Mouse (Mus musculus): ENCODE measurements around the gene Luzp1. TPM values are rescaled to one million over a fixed set of nuclear protein-coding genes. Genes with fewer than 3 reads are reported as not detected.

Luzp1 gene
- total and polyA plus RNA-seq, 3 experiments: 7.5 to 13.4 TPM; not detected in 1

GRCm38 (mm10) chr4:136452286-136452685 lies 17.3 kb upstream of the Luzp1 start:
- H3K4me3 ChIP-seq (ENCODE audit: control insufficient read depth in 1 of 2, insufficient read depth in 1 of 2, low read depth in 2 of 2, low read length in 2 of 2): no peak overlapping the region
- H3K27me3 ChIP-seq (ENCODE audit: control insufficient read depth in 1 of 2, insufficient read depth in 2 of 2, low read length in 2 of 2): no peaks in the 10 kb centered on the region
- TF ChIP-seq MAFK (IDR thresholded peaks at IDR 0.05; ENCODE audit: borderline replicate concordance, low read depth, low read length) (no peak), NRF1 (IDR thresholded peaks at IDR 0.05; ENCODE audit: insufficient read depth, low read depth, low read length, poor library complexity, severe bottlenecking) (no peak), CHD2 (IDR thresholded peaks at IDR 0.05; ENCODE audit: low read length) (no peak), KAT2A (conservative IDR thresholded peaks at IDR 0.05; ENCODE audit: low read depth, low read length) (no peak), GATA1 (IDR thresholded peaks at IDR 0.05; ENCODE audit: low read depth, low read length) (no peak), RAD21 (IDR thresholded peaks at IDR 0.05; ENCODE audit: low read depth, low read length) (no peak), ZMIZ1 (IDR thresholded peaks at IDR 0.05; ENCODE audit: low read depth, low read length) (no peak), ZKSCAN1 (IDR thresholded peaks at IDR 0.05; ENCODE audit: low read depth, low read length) (no peak), CTCF (IDR thresholded peaks at IDR 0.05 in 2 of 3, conservative IDR thresholded peaks at IDR 0.05 in 1 of 3; ENCODE audit: control insufficient read depth in 1 of 3, insufficient read depth in 1 of 3, low read depth in 2 of 3, low read length in 3 of 3, poor library complexity in 1 of 3, severe bottlenecking in 1 of 3) (no peak), SIN3A (IDR thresholded peaks at IDR 0.05; ENCODE audit: low read length) (no peak), ZNF384 (IDR thresholded peaks at IDR 0.05; ENCODE audit: low read depth, low read length) (no peak), MXI1 (IDR thresholded peaks at IDR 0.05; ENCODE audit: low read depth, low read length) (no peak), MEF2A (IDR thresholded peaks at IDR 0.05; ENCODE audit: extremely low read depth, insufficient replicate concordance, low read depth, low read length, poor library complexity, severe bottlenecking) (no peak), POLR2A (IDR thresholded peaks at IDR 0.05; ENCODE audit: control insufficient read depth in 1 of 2, insufficient read depth in 1 of 2, low read depth in 1 of 2, low read length in 2 of 2, poor library complexity in 1 of 2) (no peak), TCF12 (IDR thresholded peaks at IDR 0.05; ENCODE audit: low read depth, low read length) (no peak), CHD1 (IDR thresholded peaks at IDR 0.05; ENCODE audit: low read depth, low read length) (no peak), ETS1 (IDR thresholded peaks at IDR 0.05; ENCODE audit: low read depth, low read length) (no peak), GABPA (IDR thresholded peaks at IDR 0.05; ENCODE audit: low read depth, low read length) (no peak), BHLHE40 (IDR thresholded peaks at IDR 0.05; ENCODE audit: borderline replicate concordance, low read depth, low read length) (no peak), ZC3H11A (IDR thresholded peaks at IDR 0.05; ENCODE audit: low read depth, low read length) (no peak)
- H3K4me1 ChIP-seq (ENCODE audit: control insufficient read depth in 1 of 2, insufficient read depth in 2 of 2, low read length in 2 of 2): peaks cover 0 to 9% of the 10 kb centered on the region in 2 experiments; a peak in 2 of 4 replicates
- no peak overlapping the region for H3K27ac ChIP-seq (ENCODE audit: control insufficient read depth, low read depth, low read length)
- no peaks in the 10 kb centered on the region for H3K79me2 ChIP-seq (ENCODE audit: control insufficient read depth, insufficient read depth, low read length, poor library complexity)
- H3K9ac ChIP-seq (ENCODE audit: control insufficient read depth, low read depth, low read length, poor library complexity, severe bottlenecking): no peak overlapping the region
- DNase-seq (ENCODE audit: low read depth, low spot score): no peak
- no peaks in the 10 kb centered on the region for H3K9me3 ChIP-seq (replicated peaks; ENCODE audit: insufficient read depth, low read length)
- H3K36me3 ChIP-seq (ENCODE audit: control insufficient read depth in 1 of 2, insufficient read depth in 2 of 2, low read length in 2 of 2): peaks cover 0 to 3% of the 10 kb centered on the region in 2 experiments; a peak in 2 of 4 replicates

- Histone ChIP-seq H3K9me3 (replicated peaks; ENCODE audit: insufficient read depth, low read length) (no peaks in the 10 kb centered on the region), H3K36me3 (ENCODE audit: control insufficient read depth in 1 of 2, insufficient read depth in 2 of 2, low read length in 2 of 2) (peaks cover 0 to 3% of the 10 kb centered on the region in 2 experiments; a peak in 2 of 4 replicates), H3K4me3 (ENCODE audit: control insufficient read depth in 1 of 2, insufficient read depth in 1 of 2, low read depth in 2 of 2, low read length in 2 of 2) (no peak overlapping the region), H3K4me1 (ENCODE audit: control insufficient read depth in 1 of 2, insufficient read depth in 2 of 2, low read length in 2 of 2) (peaks cover 0 to 9% of the 10 kb centered on the region in 2 experiments; a peak in 2 of 4 replicates), H3K27ac (ENCODE audit: control insufficient read depth, low read depth, low read length) (no peak overlapping the region), H3K27me3 (ENCODE audit: control insufficient read depth in 1 of 2, insufficient read depth in 2 of 2, low read length in 2 of 2) (no peaks in the 10 kb centered on the region), H3K79me2 (ENCODE audit: control insufficient read depth, insufficient read depth, low read length, poor library complexity) (no peaks in the 10 kb centered on the region), H3K9ac (ENCODE audit: control insufficient read depth, low read depth, low read length, poor library complexity, severe bottlenecking) (no peak overlapping the region)
- DNase-seq (ENCODE audit: low read depth, low spot score): no peak
- TF ChIP-seq RCOR1 (IDR thresholded peaks at IDR 0.05; ENCODE audit: low read depth, low read length) (no peak), GABPA (IDR thresholded peaks at IDR 0.05; ENCODE audit: low read depth, low read length) (no peak), MYB (IDR thresholded peaks at IDR 0.05; ENCODE audit: low read depth, low read length) (no peak), TAL1 (IDR thresholded peaks at IDR 0.05; ENCODE audit: low read length) (no peak), ELF1 (IDR thresholded peaks at IDR 0.05; ENCODE audit: low read depth, low read length) (no peak), GATA1 (IDR thresholded peaks at IDR 0.05; ENCODE audit: low read depth, low read length) (no peak), BHLHE40 (IDR thresholded peaks at IDR 0.05; ENCODE audit: borderline replicate concordance, low read depth, low read length) (no peak)
These were observed 16.8 kb upstream of the Luzp1 start for GRCm38 (mm10) chr4:136452792-136453191.

Measured in MEL (cell line).